Mouse (Mus musculus): Measurements from ENCODE around the gene Ibtk. TPM values are rescaled to one million over a fixed set of nuclear protein-coding genes. Genes with fewer than 3 reads are reported as not detected.

The Ibtk gene
- polyA plus RNA-seq, 1 experiment from 2014 or later: 19.0 TPM

GRCm38 (mm10) chr9:85653401-85653800, 95.7 kb downstream of the Ibtk start:
- H3K9me3 ChIP-seq (replicated peaks): no peaks in the 10 kb centered on the region
- H3K27ac ChIP-seq: no peak overlapping the region
- no peak overlapping the region for H3K4me3 ChIP-seq
- 42% methylated on average over 4 of the region's 4 CpGs for WGBS
- H3K36me3 ChIP-seq: no peaks in the 10 kb centered on the region
- no peaks in the 10 kb centered on the region for H3K27me3 ChIP-seq
- H3K4me2 ChIP-seq: no peak overlapping the region
- H3K4me1 ChIP-seq (replicated peaks): 0 out of 2 replicates have a peak, but pooled peaks cover 4% of the 10 kb centered on the region
- no peak for ATAC-seq (replicated peaks; ENCODE audit: insufficient number of reproducible peaks, insufficient read depth, low FRiP score, low read depth)
- H3K9ac ChIP-seq: no peak overlapping the region

GRCm38 (mm10) chr9:85638276-85638675, 110.9 kb downstream of the Ibtk start:
- H3K9ac ChIP-seq: no peak overlapping the region
- no peaks in the 10 kb centered on the region for H3K27me3 ChIP-seq
- no peaks in the 10 kb centered on the region; the same call in 1 of the 2 replicates for H3K4me1 ChIP-seq (replicated peaks)
- no peak overlapping the region for H3K27ac ChIP-seq
- H3K36me3 ChIP-seq: no peaks in the 10 kb centered on the region
- WGBS: 64% methylated on average over 2 of the region's 2 CpGs
- no peaks in the 10 kb centered on the region for H3K9me3 ChIP-seq (replicated peaks)
- ATAC-seq (replicated peaks; ENCODE audit: insufficient number of reproducible peaks, insufficient read depth, low FRiP score, low read depth): no peak
- no peak overlapping the region for H3K4me3 ChIP-seq
- no peak overlapping the region for H3K4me2 ChIP-seq

Other genes starting within 250 kb of the Ibtk start
- gene Tpbg, start 93.0 kb upstream of the Ibtk start, polyA plus RNA-seq (2015; fragmentation: Nextera tagmentation; extraction: Ambion mirVana): 4.3 and 6.4 TPM in 2 replicates

Measured in heart, embryonic 15.5 days (tissue).